Comparison of ENCODE assay signal across 10 mouse cellular contexts in the genomic region with DNA sequence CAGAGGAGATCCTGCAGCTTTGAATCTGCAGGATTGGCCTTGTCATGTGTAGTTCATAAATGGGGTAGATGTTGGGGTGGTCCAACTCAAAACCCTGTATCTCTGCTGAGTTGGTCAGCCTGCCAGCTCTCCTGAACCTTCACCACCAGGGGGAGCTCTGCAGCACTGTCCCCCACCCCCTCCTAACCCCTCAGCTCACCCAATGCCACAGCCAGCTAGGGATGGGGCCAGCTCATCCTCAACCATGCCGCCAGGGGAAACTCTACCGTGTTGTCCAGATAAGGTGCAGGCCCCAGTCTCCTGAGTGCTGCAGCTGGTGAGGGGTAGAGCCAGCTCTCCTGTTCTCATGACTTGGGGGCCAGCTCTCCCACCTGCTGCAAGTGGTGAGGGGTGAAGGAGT.
DNase-seq lines count a peak whose midpoint lies in the region; ATAC-seq and TF ChIP-seq lines count a peak whose summit lies in the region.
"Had no signal": no experiment of that assay in that cellular context is flagged by ENCODE, and none has a peak within 500 bp of the region (broad histone marks: within the 10 kb centered on the region; RNA-seq: fewer than 3 reads in every experiment).

No protein-coding gene starts in this region.

- H3K9ac ChIP-seq in intestine, embryonic 16.5 days (ENCODE audit: low read depth, low read length): no peak overlapping the region
- H3K9ac ChIP-seq: heart, embryonic 13.5 days; neural tube, embryonic 12.5 days had no signal

- no peak overlapping the region for H3K4me3 ChIP-seq in lung, adult 2 months (replicated peaks; ENCODE audit: extremely low read depth, low read depth, low read length)
- no peak overlapping the region for H3K4me3 ChIP-seq in intestine, embryonic 16.5 days (ENCODE audit: low read length)
- H3K4me3 ChIP-seq: heart, embryonic 13.5 days; neural tube, embryonic 12.5 days had no signal

- no peaks in the 10 kb centered on the region for H3K4me1 ChIP-seq in lung, adult 2 months (ENCODE audit: control insufficient read depth, insufficient read depth, low read length)
- no peaks in the 10 kb centered on the region for H3K4me1 ChIP-seq in intestine, embryonic 16.5 days (ENCODE audit: control insufficient read depth, insufficient read depth, low read length)
- H3K4me1 ChIP-seq: neural tube, embryonic 12.5 days had no signal

- no peak overlapping the region for H3K27ac ChIP-seq in intestine, embryonic 16.5 days (ENCODE audit: low read length)
- H3K27ac ChIP-seq: heart, embryonic 13.5 days; neural tube, embryonic 12.5 days had no signal

- WGBS in lung, adult 2 months: 27% methylated on average over 2 of the region's 2 CpGs
- 16% methylated on average over 2 of the region's 2 CpGs for WGBS in intestine, embryonic 16.5 days

- H3K4me2 ChIP-seq in intestine, embryonic 16.5 days (ENCODE audit: low read depth, low read length): no peak overlapping the region
- H3K4me2 ChIP-seq: heart, embryonic 13.5 days; neural tube, embryonic 12.5 days had no signal

- peak; percentile 10 for DNase-seq in ovary, postnatal 14 days (ENCODE audit: low spot score)
- no peak for DNase-seq in ovary, adult 18-20 months (ENCODE audit: low spot score)
- peak; percentile 38 for DNase-seq in WW6 (ENCODE audit: low read depth, low spot score)
- DNase-seq in embryo, embryonic 10 days (ENCODE audit: low spot score): peak; percentile 61
- peak; percentile 65 for DNase-seq in heart, postnatal 4 days
- DNase-seq in lung, adult 2 months: peak; percentile 40
- DNase-seq in spleen, adult 18-20 months: peak; percentile 18 to 52

- peak; percentile 65 for TF ChIP-seq CTCF in lung, adult 2 months (IDR thresholded peaks at IDR 0.05; ENCODE audit: insufficient read depth, low read length)

- H3K36me3 ChIP-seq in intestine, embryonic 16.5 days (ENCODE audit: control insufficient read depth, insufficient read depth, low read length): no peaks in the 10 kb centered on the region
- H3K36me3 ChIP-seq: heart, embryonic 13.5 days; neural tube, embryonic 12.5 days had no signal

- no peak; the same call in 1 of the 2 replicates for ATAC-seq in intestine, embryonic 16.5 days

- H3K9me3 ChIP-seq in intestine, embryonic 16.5 days (ENCODE audit: control insufficient read depth, low read length): no peaks in the 10 kb centered on the region
- H3K9me3 ChIP-seq: heart, embryonic 13.5 days; neural tube, embryonic 12.5 days had no signal

- TF ChIP-seq POLR2A in lung, adult 2 months (IDR thresholded peaks at IDR 0.05; ENCODE audit: borderline replicate concordance, extremely low read depth, low read depth, low read length): no peak

- no peaks in the 10 kb centered on the region for H3K27me3 ChIP-seq in intestine, embryonic 16.5 days (replicated peaks; ENCODE audit: control insufficient read depth, insufficient read depth, low read length)
- H3K27me3 ChIP-seq: heart, embryonic 13.5 days; neural tube, embryonic 12.5 days had no signal
